Mouse (Mus musculus): ENCODE measurements around the gene Trp53i11. TPM values are rescaled to one million over a fixed set of nuclear protein-coding genes. Genes with fewer than 3 reads are reported as not detected.

The Trp53i11 gene
- total and polyA plus RNA-seq, 3 experiments = 0.36 to 32.1 (median 0.73) TPM

- TF ChIP-seq GABPA (IDR thresholded peaks at IDR 0.05; ENCODE audit: insufficient replicate concordance, low read depth, low read length) (no peak), MAX (IDR thresholded peaks at IDR 0.05; ENCODE audit: low read length) (no peak), BHLHE40 (IDR thresholded peaks at IDR 0.05; ENCODE audit: low read depth, low read length) (no peak)
Observed at GRCm38 (mm10) chr2:93163317-93163716, 24.0 kb upstream of the Trp53i11 start (continued).

DNA sequence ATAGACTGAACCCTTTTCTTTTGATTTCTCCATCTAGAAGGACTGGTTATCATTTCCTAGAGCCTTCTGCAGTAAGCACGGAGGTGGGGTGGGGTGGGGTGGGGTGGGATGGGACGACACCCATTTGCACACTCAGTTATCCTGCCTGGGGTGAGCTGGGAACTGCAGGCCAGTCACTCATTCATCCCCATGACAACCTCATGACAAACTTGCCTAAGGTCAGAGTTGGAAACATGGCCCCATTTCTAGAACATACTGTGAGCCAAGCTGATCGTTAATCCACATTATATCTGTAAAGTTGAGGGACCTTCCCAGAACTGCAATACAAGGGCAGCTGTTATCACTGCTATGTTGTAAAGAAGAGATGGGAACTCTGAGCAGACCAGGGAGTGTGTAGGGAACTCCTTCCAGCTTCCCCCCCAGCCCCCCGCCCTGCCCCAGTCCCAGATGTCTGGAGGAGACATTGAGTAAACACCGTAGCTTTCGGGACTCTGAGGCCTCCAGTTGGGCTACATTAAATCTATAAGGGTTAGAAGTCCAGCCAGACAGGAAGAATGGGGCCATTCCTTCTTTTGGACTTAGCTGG is 23.5 kb upstream of the Trp53i11 start:
- in situ Hi-C loops (cut with MboI; ENCODE audit: low pct_ligation_motif_present, low pct_unique_long_range_greater_than_20kb, low sequenced_read_pairs) = no loop called here
- Histone ChIP-seq H3K9me3 (replicated peaks; ENCODE audit: low read length) (no peaks in the 10 kb centered on the region), H3K27ac (ENCODE audit: insufficient read depth, low read depth) (no peak overlapping the region), H3K4me1 (ENCODE audit: control insufficient read depth in 1 of 2, insufficient read depth in 2 of 2) (peaks cover 22 to 23% of the 10 kb centered on the region in 2 experiments), H3K9ac (ENCODE audit: insufficient read depth, low read depth) (no peak overlapping the region), H3K79me2 (replicated peaks; ENCODE audit: control insufficient read depth, extremely low read depth, insufficient read depth, poor library complexity, severe bottlenecking) (no peaks in the 10 kb centered on the region; the same call in 1 of the 2 replicates), H3K4me3 (replicated peaks in 1 of 3; ENCODE audit: low read depth in 2 of 3, low read length in 2 of 3, poor library complexity in 1 of 3) (no peak overlapping the region), H3K36me3 (replicated peaks in 1 of 2; ENCODE audit: control insufficient read depth in 1 of 2, insufficient read depth in 1 of 2, low read length in 1 of 2) (no peaks in the 10 kb centered on the region), H3K4me2 (ENCODE audit: insufficient read depth, low read depth, poor library complexity, severe bottlenecking) (no peak overlapping the region), H3K27me3 (replicated peaks) (peaks cover 85% of the 10 kb centered on the region)
- dilution Hi-C loops (cut with MboI; ENCODE audit: extremely low pct_ligation_motif_present, extremely low pct_unique_long_range_greater_than_20kb, low sequenced_read_pairs) = no loop called here
- no peak for TF ChIP-seq ZC3H11A (IDR thresholded peaks at IDR 0.05; ENCODE audit: low read depth, low read length)
- TF ChIP-seq POLR2AphosphoS2 (IDR thresholded peaks at IDR 0.05; ENCODE audit: low read depth, low read length) = no peak
- TF ChIP-seq JUND (conservative IDR thresholded peaks at IDR 0.05; ENCODE audit: low read depth, low read length) = no peak
- TF ChIP-seq IRF4 (IDR thresholded peaks at IDR 0.05; ENCODE audit: low read depth, low read length) = no peak
- TF ChIP-seq CHD2 (IDR thresholded peaks at IDR 0.05; ENCODE audit: low read length) = no peak
- no peak for DNase-seq (ENCODE audit: extremely low read depth)

DNA sequence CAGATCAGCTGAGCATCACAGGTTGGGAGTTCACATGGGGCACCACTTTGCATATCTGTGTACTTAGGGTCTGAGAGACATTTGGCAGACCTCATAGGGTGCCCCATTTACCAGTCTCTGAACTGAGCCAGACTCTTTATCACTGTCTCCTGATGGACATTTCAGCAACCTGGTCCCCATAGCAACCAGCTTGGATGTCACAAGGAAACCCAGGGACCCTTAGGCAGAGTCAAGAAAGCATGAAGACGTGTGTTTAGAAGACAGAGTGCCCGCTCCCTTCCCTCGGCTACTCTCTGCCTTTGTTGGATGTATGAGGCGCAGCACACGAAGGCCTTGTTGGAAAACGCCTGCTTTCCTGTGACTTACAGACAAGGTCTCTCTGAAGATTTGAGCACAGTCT is 21.1 kb upstream of the Trp53i11 start:
- Histone ChIP-seq H3K4me3 (replicated peaks in 1 of 3; ENCODE audit: low read depth in 2 of 3, low read length in 2 of 3, poor library complexity in 1 of 3) (no peak overlapping the region), H3K36me3 (replicated peaks in 1 of 2; ENCODE audit: control insufficient read depth in 1 of 2, insufficient read depth in 1 of 2, low read length in 1 of 2) (no peaks in the 10 kb centered on the region), H3K9ac (ENCODE audit: insufficient read depth, low read depth) (no peak overlapping the region), H3K4me1 (ENCODE audit: control insufficient read depth in 1 of 2, insufficient read depth in 2 of 2) (peaks cover 22 to 23% of the 10 kb centered on the region in 2 experiments), H3K4me2 (ENCODE audit: insufficient read depth, low read depth, poor library complexity, severe bottlenecking) (no peak overlapping the region), H3K27me3 (replicated peaks) (peaks cover 85% of the 10 kb centered on the region), H3K9me3 (replicated peaks; ENCODE audit: low read length) (no peaks in the 10 kb centered on the region), H3K79me2 (replicated peaks; ENCODE audit: control insufficient read depth, extremely low read depth, insufficient read depth, poor library complexity, severe bottlenecking) (no peaks in the 10 kb centered on the region; the same call in 1 of the 2 replicates), H3K27ac (ENCODE audit: insufficient read depth, low read depth) (no peak overlapping the region)
- no peak for TF ChIP-seq SIN3A (IDR thresholded peaks at IDR 0.05; ENCODE audit: low read length)
- no peak for TF ChIP-seq MYC (IDR thresholded peaks at IDR 0.05; ENCODE audit: low read depth, low read length)
- TF ChIP-seq E2F4 (IDR thresholded peaks at IDR 0.05; ENCODE audit: insufficient replicate concordance, low read depth, low read length) = no peak
- no peak for TF ChIP-seq JUND (conservative IDR thresholded peaks at IDR 0.05; ENCODE audit: low read depth, low read length)
- no peak for TF ChIP-seq IRF4 (IDR thresholded peaks at IDR 0.05; ENCODE audit: low read depth, low read length)
- no peak for TF ChIP-seq PAX5 (IDR thresholded peaks at IDR 0.05; ENCODE audit: low read length)
- no peak for TF ChIP-seq ZC3H11A (IDR thresholded peaks at IDR 0.05; ENCODE audit: low read depth, low read length)
- TF ChIP-seq MAX (IDR thresholded peaks at IDR 0.05; ENCODE audit: low read length) = no peak
- TF ChIP-seq SMC3 (IDR thresholded peaks at IDR 0.05; ENCODE audit: low read depth, low read length) = no peak
- no peak for TF ChIP-seq MAFK (IDR thresholded peaks at IDR 0.05; ENCODE audit: insufficient replicate concordance, low read length)
- no peak for TF ChIP-seq UBTF (IDR thresholded peaks at IDR 0.05; ENCODE audit: low read depth, low read length)
- TF ChIP-seq ZNF384 (IDR thresholded peaks at IDR 0.05; ENCODE audit: low read depth, low read length) = no peak
- TF ChIP-seq MXI1 (IDR thresholded peaks at IDR 0.05; ENCODE audit: low read depth, low read length) = no peak
- TF ChIP-seq ELF1 (IDR thresholded peaks at IDR 0.05; ENCODE audit: low read depth, low read length) = no peak
- TF ChIP-seq USF1 (IDR thresholded peaks at IDR 0.05; ENCODE audit: low read depth, low read length) = no peak
- TF ChIP-seq CHD1 (IDR thresholded peaks at IDR 0.05; ENCODE audit: low read depth, low read length) = no peak
- TF ChIP-seq BHLHE40 (IDR thresholded peaks at IDR 0.05; ENCODE audit: low read depth, low read length) = no peak
- no peak for TF ChIP-seq POLR2AphosphoS2 (IDR thresholded peaks at IDR 0.05; ENCODE audit: low read depth, low read length)
- no peak for TF ChIP-seq ZKSCAN1 (IDR thresholded peaks at IDR 0.05; ENCODE audit: borderline replicate concordance, low read depth, low read length)
- in situ Hi-C loops (cut with MboI; ENCODE audit: low pct_ligation_motif_present, low pct_unique_long_range_greater_than_20kb, low sequenced_read_pairs) (no loop called here), dilution Hi-C loops (cut with MboI; ENCODE audit: extremely low pct_ligation_motif_present, extremely low pct_unique_long_range_greater_than_20kb, low sequenced_read_pairs) (no loop called here)
- DNase-seq (ENCODE audit: extremely low read depth) = no peak

All from CH12.LX (cell line).